Mouse (Mus musculus) midbrain, embryonic 10.5 days (tissue): ENCODE measurements at regions not wholly inside any gene's neighbourhood (a gene's known extent, or its start where the extent isn't known, plus 50 kb on each side); places are given as distances from the start of the nearest gene placed in this dataset.
A peak's percentile ranks its signal among the peaks of the same experiment; 100 is the strongest.

Experiments
- DNase-seq: peaks from one replicate; pipeline ENCODE4 v3.0.0-alpha.2; 2017; ENCODE audit warnings: low spot score
- H3K27ac ChIP-seq: fragments of 300-500 bp; sonication (generic); replicated peaks from 2 replicates; pipeline ENCODE4 v1.5.1; 2016; ENCODE audit warnings: mild to moderate bottlenecking
- H3K27me3 ChIP-seq: fragments of 300-500 bp; sonication (generic); 2 replicates; pipeline ENCODE4 v1.6.1; 2016; ENCODE audit warnings: low read depth, mild to moderate bottlenecking; ENCODE audit not compliant: poor library complexity, severe bottlenecking
- H3K36me3 ChIP-seq: fragments of 300-500 bp; sonication (generic); 2 replicates; pipeline ENCODE4 v1.6.1; 2016; ENCODE audit warnings: mild to moderate bottlenecking, moderate library complexity
- H3K4me1 ChIP-seq: fragments of 300-500 bp; sonication (generic); 2 replicates; pipeline ENCODE4 v1.6.1; 2016
- H3K4me3 ChIP-seq: fragments of 300-500 bp; sonication (generic); 2 replicates; pipeline ENCODE4 v1.5.1; 2016; ENCODE audit warnings: mild to moderate bottlenecking, moderate library complexity
- H3K9me3 ChIP-seq: fragments of 300-500 bp; sonication (generic); replicated peaks from 2 replicates; pipeline ENCODE4 v1.6.1; 2016; ENCODE audit warnings: mild to moderate bottlenecking
- WGBS: fragments of 180-500 bp; shearing (Covaris S2); methylation state at CpG from one replicate; pipeline ENCODE4 v1.1.7; 2016; 5-methylcytosine and 5-hydroxymethylcytosine counted together

- Histone ChIP-seq H3K36me3 (no peaks in the 10 kb centered on the region), H3K27ac (no peak overlapping the region), H3K4me1 (peaks cover 10% of the 10 kb centered on the region), H3K9me3 (no peaks in the 10 kb centered on the region), H3K4me3 (no peak overlapping the region), H3K27me3 (no peaks in the 10 kb centered on the region)
- WGBS: 88% methylated on average over 1 of the region's 1 CpGs
- DNase-seq: no peak
These were observed 102.7 kb upstream of the Foxa2 start for GRCm38 (mm10) chr2:148149426-148149825.

DNA sequence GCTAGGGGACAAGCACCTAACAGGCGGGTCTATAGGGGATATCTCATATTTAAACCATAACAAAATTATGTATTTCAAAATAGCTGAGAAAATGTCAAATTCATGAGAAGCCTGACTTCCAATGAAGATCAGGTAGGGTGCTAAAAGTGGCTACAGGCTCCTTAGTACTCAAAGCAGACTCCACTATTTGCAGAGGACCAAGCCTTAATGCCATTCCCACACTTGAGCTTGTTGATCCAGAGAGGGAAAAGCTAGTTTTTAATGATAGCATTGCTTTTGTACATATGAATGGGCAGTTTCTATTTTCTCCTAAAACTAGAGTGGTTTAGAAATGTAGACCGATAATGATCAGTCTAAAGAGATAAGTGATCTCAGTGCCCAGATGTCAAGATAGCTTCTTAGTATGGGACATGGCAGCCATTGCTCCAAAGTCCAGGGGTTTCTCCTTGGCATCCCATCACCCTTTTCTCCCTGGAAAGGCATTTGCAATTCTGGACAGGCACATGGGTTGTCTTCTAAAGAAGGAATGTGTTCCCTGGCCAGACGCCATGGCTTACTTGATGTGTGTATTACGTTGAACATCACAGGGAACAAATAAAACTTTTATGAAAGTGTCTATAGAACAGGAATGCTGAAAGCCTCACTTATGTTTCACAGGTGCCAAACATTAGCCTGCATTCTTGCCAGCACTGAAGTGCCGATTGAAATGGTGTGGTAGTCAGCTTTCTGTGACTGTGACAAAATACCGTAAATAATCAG, 106.9 kb upstream of the Foxa2 start:
- no peaks in the 10 kb centered on the region for H3K27me3 ChIP-seq
- H3K4me1 ChIP-seq: peaks cover 10% of the 10 kb centered on the region
- H3K27ac ChIP-seq: no peak overlapping the region
- no peaks in the 10 kb centered on the region for H3K36me3 ChIP-seq
- no peak for DNase-seq
- 87% methylated on average over 6 of the region's 6 CpGs for WGBS
- no peak overlapping the region for H3K4me3 ChIP-seq
- no peaks in the 10 kb centered on the region for H3K9me3 ChIP-seq

- Histone ChIP-seq H3K4me3 (no peak overlapping the region), H3K4me1 (peaks cover 12% of the 10 kb centered on the region), H3K9me3 (no peaks in the 10 kb centered on the region), H3K27me3 (no peaks in the 10 kb centered on the region), H3K27ac (no peak overlapping the region), H3K36me3 (no peaks in the 10 kb centered on the region)
- 91% methylated on average over 2 of the region's 2 CpGs for WGBS
- DNase-seq: no peak
These were observed 109.4 kb upstream of the Foxa2 start for GRCm38 (mm10) chr2:148156122-148156521.

DNA sequence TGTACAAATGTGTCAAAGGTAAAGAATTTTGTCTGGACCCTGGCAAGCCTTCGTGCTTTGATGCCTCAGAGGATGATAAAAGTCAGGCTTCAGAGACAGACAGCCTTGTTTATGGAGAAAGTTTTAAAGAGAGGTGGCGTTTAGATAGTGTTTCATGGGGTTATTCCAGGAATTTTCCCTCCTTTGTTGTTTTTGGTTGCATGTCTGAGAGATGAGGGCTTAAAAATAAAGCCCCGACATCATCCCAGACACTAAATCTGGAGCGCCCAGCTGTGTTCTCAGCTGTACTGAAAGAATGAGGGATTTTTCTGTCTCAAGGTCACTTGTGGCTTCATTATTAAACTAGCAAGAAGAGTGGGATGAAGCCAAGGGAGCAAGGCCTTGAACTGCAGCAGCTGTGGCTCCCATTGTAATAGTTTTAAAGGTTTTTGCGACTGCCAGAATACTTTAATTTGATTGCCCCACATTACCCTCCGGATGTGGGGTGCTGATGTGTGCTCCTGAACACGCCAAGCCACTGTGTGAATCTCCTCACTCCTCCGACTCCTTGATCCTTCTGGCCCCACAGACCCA, 112.3 kb upstream of the Foxa2 start:
- H3K27me3 ChIP-seq: no peaks in the 10 kb centered on the region
- peaks cover 6% of the 10 kb centered on the region; the same call in 1 of the 2 replicates for H3K4me1 ChIP-seq
- no peaks in the 10 kb centered on the region for H3K9me3 ChIP-seq
- WGBS: 75% methylated on average over 8 of the region's 8 CpGs
- H3K4me3 ChIP-seq: no peak overlapping the region
- no peaks in the 10 kb centered on the region for H3K36me3 ChIP-seq
- H3K27ac ChIP-seq: no peak overlapping the region
- no peak for DNase-seq

DNA sequence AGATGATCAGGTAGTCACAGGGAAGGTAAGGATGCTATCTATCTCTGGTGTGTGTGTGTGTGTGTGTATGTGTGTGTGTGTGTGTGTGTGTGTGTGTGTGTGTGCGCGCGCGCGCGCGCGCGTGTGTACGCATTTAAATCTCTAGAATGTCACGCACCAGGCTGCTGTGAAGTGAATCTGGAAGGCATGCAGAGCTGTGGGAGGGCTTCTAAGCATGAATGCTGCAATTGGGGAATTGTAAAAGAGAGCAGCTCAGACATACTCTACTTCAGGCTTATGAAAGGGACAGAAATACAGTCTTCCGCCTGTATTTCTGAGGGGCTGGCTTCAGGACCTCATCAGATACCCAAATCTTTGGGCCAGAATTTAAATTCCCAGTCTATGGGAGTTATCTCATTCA, 114.2 kb upstream of the Foxa2 start:
- no peak for DNase-seq
- no peak overlapping the region for H3K27ac ChIP-seq
- H3K4me3 ChIP-seq: no peak overlapping the region
- H3K9me3 ChIP-seq: no peaks in the 10 kb centered on the region
- peaks cover 6% of the 10 kb centered on the region; the same call in 1 of the 2 replicates for H3K4me1 ChIP-seq
- H3K27me3 ChIP-seq: no peaks in the 10 kb centered on the region
- no peaks in the 10 kb centered on the region for H3K36me3 ChIP-seq
- 94% methylated on average over 12 of the region's 12 CpGs for WGBS

DNA sequence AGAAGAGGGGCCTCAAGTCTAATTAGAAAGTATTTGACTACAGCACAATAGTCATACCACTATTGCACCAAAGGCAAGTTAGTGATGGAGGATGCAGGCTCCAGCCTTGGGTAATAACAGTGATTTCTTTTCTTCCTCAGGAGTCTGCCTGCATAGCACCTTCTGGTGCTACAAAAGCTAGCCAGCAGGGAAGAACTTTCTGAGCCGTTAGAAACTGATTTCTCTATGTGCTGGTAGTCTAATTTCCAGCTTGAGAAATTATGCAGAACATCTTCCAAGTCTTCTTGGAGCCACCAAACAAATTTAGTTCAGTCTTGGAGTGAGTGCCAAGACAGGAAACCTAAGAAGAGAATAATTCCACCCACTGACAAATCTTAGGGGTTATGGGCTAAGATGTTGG, 115.2 kb upstream of the Foxa2 start:
- Histone ChIP-seq H3K4me1 (peaks cover 6% of the 10 kb centered on the region; the same call in 1 of the 2 replicates), H3K4me3 (no peak overlapping the region), H3K9me3 (no peaks in the 10 kb centered on the region), H3K36me3 (no peaks in the 10 kb centered on the region), H3K27ac (no peak overlapping the region), H3K27me3 (no peaks in the 10 kb centered on the region)
- 75% methylated on average over 1 of the region's 1 CpGs for WGBS
- no peak for DNase-seq

GRCm38 (mm10) chr2:148162562-148162961, 115.8 kb upstream of the Foxa2 start:
- Histone ChIP-seq H3K9me3 (no peaks in the 10 kb centered on the region), H3K4me3 (no peak overlapping the region), H3K36me3 (no peaks in the 10 kb centered on the region), H3K27ac (no peak overlapping the region), H3K4me1 (peaks cover 6% of the 10 kb centered on the region; the same call in 1 of the 2 replicates), H3K27me3 (no peaks in the 10 kb centered on the region)
- DNase-seq: no peak
- 98% methylated on average over 1 of the region's 1 CpGs for WGBS

GRCm38 (mm10) chr2:148171113-148171512, 124.3 kb upstream of the Foxa2 start:
- no peak for DNase-seq
- 85% methylated on average over 4 of the region's 4 CpGs for WGBS

DNA sequence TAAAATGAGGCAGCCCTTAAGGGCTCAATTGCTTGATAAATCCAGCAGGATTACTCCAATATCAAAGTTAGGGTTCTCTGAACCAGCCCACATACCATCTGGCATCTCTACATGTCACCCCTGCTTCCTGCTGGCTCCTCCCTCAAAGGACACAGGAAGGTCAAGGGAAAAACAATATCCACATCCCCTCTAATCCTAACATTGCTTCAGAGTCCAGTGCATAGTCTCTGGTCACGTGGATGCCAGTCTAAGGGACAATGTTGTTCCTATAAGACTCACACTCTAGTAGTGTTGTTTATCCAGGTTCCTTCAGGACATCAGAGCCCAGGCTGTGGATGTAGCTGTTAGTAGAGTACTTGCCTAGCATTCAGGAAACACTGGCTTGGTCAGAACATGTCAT, 124.9 kb upstream of the Foxa2 start:
- no peaks in the 10 kb centered on the region for H3K27me3 ChIP-seq
- DNase-seq: no peak
- 48% methylated on average over 1 of the region's 1 CpGs for WGBS
- H3K4me3 ChIP-seq: no peak overlapping the region
- H3K36me3 ChIP-seq: no peaks in the 10 kb centered on the region
- no peak overlapping the region for H3K27ac ChIP-seq
- H3K9me3 ChIP-seq: no peaks in the 10 kb centered on the region
- H3K4me1 ChIP-seq: no peaks in the 10 kb centered on the region

More at GRCm38 (mm10) chr2:148171113-148171512, 124.3 kb upstream of the Foxa2 start:
- no peaks in the 10 kb centered on the region for H3K4me1 ChIP-seq
- no peaks in the 10 kb centered on the region for H3K9me3 ChIP-seq
- no peak overlapping the region for H3K4me3 ChIP-seq
- H3K36me3 ChIP-seq: no peaks in the 10 kb centered on the region
- no peaks in the 10 kb centered on the region for H3K27me3 ChIP-seq
- no peak overlapping the region for H3K27ac ChIP-seq

DNA sequence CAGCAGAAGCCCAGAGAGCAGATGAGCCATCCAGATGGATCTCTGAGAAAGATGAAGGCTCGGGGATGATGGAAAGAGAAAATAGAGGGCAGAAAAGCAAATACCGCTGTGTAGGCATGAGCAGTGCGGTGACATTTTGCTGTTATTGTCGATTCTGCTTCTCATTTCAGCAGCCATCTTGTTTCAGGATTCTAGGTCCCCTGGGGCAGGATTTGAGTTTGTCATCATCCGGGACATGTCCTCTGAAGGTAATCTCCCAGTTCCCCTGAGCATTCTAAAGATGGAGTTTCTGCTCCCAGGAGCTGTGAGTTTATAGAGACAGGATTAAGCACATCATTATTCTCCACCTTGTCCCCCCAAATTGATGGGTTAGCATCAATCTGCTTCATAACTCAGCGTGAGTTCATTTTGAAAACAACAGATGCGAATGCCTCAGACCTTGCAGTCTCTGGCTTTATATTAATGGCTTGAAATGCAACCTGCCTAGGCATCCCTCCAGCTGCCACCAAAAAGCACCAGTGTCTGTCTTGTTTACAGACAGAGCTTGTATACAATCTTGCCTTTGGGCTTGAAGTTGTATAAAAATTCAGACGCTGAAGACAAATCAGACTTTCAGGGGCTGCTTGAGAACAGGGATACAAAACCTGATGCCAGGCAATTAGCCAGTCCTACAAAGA, 128.6 kb upstream of the Foxa2 start:
- Histone ChIP-seq H3K9me3 (no peaks in the 10 kb centered on the region), H3K4me3 (no peak overlapping the region), H3K4me1 (no peaks in the 10 kb centered on the region), H3K27me3 (no peaks in the 10 kb centered on the region), H3K27ac (no peak overlapping the region), H3K36me3 (no peaks in the 10 kb centered on the region)
- 90% methylated on average over 8 of the region's 8 CpGs for WGBS
- no peak for DNase-seq

DNA sequence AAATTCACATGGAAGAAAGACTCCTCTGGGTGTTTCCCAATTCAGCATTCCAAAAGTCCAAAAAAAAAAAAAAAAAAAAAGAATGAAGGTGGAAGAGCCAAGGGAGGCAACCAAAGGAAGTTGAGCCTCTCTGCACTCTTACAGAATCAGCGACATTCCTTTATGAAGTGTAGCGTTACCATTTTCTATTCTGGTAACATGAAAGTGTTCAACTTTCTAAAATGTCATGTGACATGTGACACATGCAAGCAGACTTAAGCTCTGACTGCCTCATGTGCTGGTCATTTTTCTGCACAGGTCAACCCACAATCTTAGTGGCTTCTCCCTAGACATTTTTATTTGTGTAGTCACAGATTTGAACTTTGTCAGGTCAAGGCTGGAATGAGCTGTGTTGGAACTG, 133.5 kb upstream of the Foxa2 start:
- H3K27me3 ChIP-seq: no peaks in the 10 kb centered on the region
- no peaks in the 10 kb centered on the region for H3K36me3 ChIP-seq
- no peaks in the 10 kb centered on the region for H3K4me1 ChIP-seq
- 96% methylated on average over 2 of the region's 2 CpGs for WGBS
- H3K9me3 ChIP-seq: no peaks in the 10 kb centered on the region
- H3K4me3 ChIP-seq: no peak overlapping the region
- H3K27ac ChIP-seq: no peak overlapping the region
- DNase-seq: no peak

DNA sequence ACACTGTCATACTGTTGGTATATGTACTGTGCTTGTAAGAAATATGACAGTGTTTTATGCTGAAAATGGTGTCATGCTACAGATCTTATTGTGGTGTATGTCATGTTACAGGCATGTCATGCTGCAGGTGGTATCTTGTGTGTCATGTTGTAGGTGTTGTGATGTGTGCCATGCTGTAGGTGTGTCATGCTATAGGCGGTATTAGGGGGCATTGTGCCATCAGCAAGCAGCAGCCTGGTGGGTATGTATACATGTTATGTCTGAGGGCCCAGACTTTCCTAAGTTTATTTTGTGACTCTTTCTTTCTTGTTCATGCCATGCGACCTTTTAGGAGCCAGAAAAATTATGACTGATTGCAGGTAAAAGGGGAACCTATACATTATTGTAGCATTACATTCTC, 134.7 kb upstream of the Foxa2 start:
- DNase-seq: no peak
- H3K4me3 ChIP-seq: no peak overlapping the region
- no peak overlapping the region for H3K27ac ChIP-seq
- no peaks in the 10 kb centered on the region for H3K27me3 ChIP-seq
- no peaks in the 10 kb centered on the region for H3K36me3 ChIP-seq
- WGBS: 87% methylated on average over 2 of the region's 2 CpGs
- no peaks in the 10 kb centered on the region for H3K4me1 ChIP-seq
- no peaks in the 10 kb centered on the region for H3K9me3 ChIP-seq

DNA sequence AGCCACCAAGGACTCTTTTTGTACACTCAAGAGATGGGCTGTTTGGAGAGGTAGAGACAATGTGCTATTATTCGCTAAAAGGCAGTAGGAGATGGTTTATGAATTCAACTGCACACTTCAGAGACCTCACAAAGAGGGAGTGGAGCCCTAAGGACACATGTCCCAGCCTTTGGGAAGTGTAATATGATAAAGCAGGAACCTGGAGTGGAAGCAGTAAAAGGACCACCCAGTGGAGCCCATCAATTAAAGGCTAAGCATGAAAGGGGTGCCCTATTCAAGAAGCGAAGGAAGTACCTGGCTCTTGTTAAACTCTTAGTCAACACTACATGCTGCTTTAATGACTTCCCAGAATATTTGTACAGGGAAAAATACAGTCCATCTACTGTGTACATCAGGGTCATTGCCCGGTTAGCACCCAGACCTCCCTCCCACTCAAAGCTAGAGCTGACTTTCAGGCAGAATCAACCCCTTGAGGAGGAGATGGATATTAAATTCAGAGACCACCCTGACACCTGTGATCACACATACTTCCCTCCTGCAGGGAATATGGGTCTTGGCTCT, 135.8 kb upstream of the Foxa2 start:
- H3K27me3 ChIP-seq: no peaks in the 10 kb centered on the region
- peak; percentile 3 for DNase-seq
- no peaks in the 10 kb centered on the region for H3K36me3 ChIP-seq
- H3K4me1 ChIP-seq: no peaks in the 10 kb centered on the region
- no peaks in the 10 kb centered on the region for H3K9me3 ChIP-seq
- H3K4me3 ChIP-seq: no peak overlapping the region
- no peak overlapping the region for H3K27ac ChIP-seq
- 80% methylated on average over 3 of the region's 3 CpGs for WGBS
